Mouse (Mus musculus) gastrocnemius, adult 18-20 months (tissue): ENCODE results near the gene Mpp1. TPM values are rescaled to one million over a fixed set of nuclear protein-coding genes. Genes with fewer than 3 reads are reported as not detected.
"Not testable (repeated sequence)": the region's sequence is repeated elsewhere in the genome, so short reads cannot be mapped to it uniquely, and the experiment has no call there.

Experiments
- DNase-seq: peaks from one replicate; pipeline ENCODE4 v3.0.0; 2021; ENCODE audit warnings: low spot score
- long read RNA-seq, 2 experiments: library from polyadenylated mRNA; stranded (forward); transcript quantifications; one replicate each; pipeline ENCODE4 v2.0.0; 2021
- total RNA-seq, 2 experiments: library from RNA; stranded (reverse); gene quantifications; 2 replicates each; pipeline ENCODE4 v1.2.3; 2021

The Mpp1 gene
- total RNA-seq = 10 to 100 TPM; 10.4 to 11.8 TPM
- long read RNA-seq, experiment 1, transcript Mpp1-201 (12 exons, 2,525 nt) = major isoform, 6 of 8 reads
- long read RNA-seq, experiment 1, partial matches to known transcripts = 1 of 8 reads
- long read RNA-seq, experiment 1, other reads (novel, unspliced or antisense) = 1 of 8 reads
- long read RNA-seq, experiment 2, transcript Mpp1-201 (12 exons, 2,525 nt) = major isoform, 12 of 14 reads
- long read RNA-seq, experiment 2, partial matches to known transcripts = 1 of 14 reads
- long read RNA-seq, experiment 2, other reads (novel, unspliced or antisense) = 1 of 14 reads

GRCm38 (mm10) chrX:75130467-75131160, at the start of gene Mpp1:
Mpp1 (minus strand) TSS chrX:75131016.
- peak; percentile 74 for DNase-seq

- no peak for DNase-seq
Measured at GRCm38 (mm10) chrX:75163670-75164069, 32.9 kb upstream of the Mpp1 start, which contains the start of gene Smim9. Smim9 (minus strand) TSS chrX:75163770.

- peak; percentile 29 for DNase-seq
Measured at GRCm38 (mm10) chrX:75155576-75156243, 24.9 kb upstream of the Mpp1 start.

GRCm38 (mm10) chrX:75152249-75152648, 21.4 kb upstream of the Mpp1 start:
- DNase-seq = no peak

- DNase-seq = no peak
Measured at GRCm38 (mm10) chrX:75150304-75150703, 19.5 kb upstream of the Mpp1 start.

GRCm38 (mm10) chrX:75148414-75148813, 17.6 kb upstream of the Mpp1 start:
- DNase-seq = no peak

DNA sequence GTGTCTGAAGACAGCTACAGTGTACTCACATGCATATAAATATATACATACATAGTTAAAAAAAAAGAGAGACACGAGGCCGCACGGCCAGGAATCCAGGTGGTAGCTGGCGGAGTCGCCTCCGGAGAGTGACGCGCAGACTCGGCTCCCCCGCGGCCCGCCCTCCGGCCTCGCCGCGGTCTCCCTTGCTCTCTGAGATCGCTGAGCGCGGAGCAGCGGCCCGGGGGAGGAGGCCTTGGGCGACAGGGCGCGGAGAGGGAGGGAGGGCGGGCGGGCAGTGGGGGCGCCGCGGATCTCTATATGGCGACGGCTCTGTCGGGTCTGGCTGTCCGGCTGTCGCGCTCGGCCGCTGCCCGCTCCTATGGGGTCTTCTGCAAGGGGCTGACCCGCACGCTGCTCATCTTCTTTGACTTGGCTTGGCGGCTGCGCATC, 12.3 kb upstream of the Mpp1 start:
- DNase-seq = not testable (repeated sequence)

- no peak for DNase-seq
Measured at GRCm38 (mm10) chrX:75138182-75138581, 7.4 kb upstream of the Mpp1 start.

GRCm38 (mm10) chrX:75137729-75138128, 6.9 kb upstream of the Mpp1 start:
- DNase-seq = no peak

- DNase-seq = no peak
Measured at GRCm38 (mm10) chrX:75136938-75137337, 6.1 kb upstream of the Mpp1 start.

DNA sequence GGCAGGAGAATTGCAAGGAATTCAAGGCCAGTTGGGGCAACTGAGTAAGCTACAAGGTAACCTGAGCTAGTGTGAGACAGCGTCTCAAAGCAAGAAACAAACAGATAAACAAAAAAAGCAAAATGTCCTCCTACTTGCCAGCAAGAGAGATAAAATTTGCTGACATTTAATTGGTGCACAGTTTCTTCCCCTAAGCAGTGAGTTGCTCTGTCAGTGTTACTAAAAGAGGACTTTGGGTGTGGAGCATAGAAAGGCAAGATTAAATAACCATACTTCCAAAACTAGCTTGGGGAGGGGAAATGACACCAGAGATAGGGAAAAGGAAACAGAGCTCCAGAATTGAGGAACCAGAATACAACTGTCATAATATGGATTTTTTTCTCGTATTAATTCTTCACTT, 1.3 kb downstream of the Mpp1 start:
- DNase-seq = no peak

DNA sequence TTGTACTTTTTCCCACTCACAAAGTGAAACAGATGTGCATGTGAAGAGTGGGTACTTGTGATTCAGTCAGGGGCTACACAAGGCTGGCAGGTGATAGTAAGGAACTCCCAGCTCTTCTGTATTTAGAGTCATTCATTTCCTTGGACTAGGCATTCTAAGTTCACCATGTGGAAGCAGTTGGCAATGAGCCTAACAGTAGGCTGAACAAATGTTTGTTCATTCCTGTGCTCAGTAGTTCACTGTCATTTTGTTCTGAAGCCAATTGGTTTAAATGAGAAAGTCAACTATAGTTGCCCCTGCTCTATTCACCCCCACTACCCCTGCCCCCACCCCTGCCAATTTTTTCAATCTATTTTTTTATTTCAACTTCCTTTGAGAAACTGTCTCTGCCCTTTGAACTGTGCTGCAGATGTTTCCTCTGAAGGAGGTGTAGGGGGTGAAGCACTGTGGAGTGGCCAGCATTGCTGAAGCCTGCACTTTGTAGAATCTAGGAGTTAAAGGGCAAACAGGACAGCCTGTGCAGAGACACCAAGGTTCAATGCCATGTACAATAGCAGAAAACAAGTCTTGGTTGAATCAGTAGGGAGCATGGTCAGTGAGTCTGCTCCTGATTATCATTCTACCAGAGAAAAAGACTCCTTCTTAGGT, 2.4 kb downstream of the Mpp1 start:
- no peak for DNase-seq

GRCm38 (mm10) chrX:75126893-75127292, 3.9 kb downstream of the Mpp1 start:
- DNase-seq = no peak

DNA sequence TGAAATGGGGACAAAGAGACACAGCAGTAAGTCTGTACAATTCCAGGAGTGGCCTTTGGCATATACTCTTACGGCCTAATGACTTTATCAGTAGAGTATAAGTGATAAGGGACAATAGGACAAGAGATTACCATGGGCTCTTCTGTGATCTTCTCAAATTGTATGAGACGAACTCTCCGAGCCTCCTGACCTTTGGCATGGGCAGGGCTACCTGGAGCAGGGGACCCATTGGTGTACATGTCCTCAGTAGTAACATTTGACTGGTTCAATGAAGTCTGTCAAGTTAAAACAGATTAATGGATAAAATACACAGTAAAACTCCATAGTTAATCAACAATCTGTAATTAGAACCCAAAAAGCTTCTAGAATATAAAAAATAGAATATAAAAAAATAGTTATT, 5.2 kb downstream of the Mpp1 start:
- DNase-seq = no peak

- DNase-seq = no peak
Measured at GRCm38 (mm10) chrX:75115550-75115949, 15.3 kb downstream of the Mpp1 start.

GRCm38 (mm10) chrX:75102293-75102692, 28.5 kb downstream of the Mpp1 start:
- no peak for DNase-seq

- DNase-seq = no peak
Measured at GRCm38 (mm10) chrX:75098799-75099198, 32.0 kb downstream of the Mpp1 start.

DNA sequence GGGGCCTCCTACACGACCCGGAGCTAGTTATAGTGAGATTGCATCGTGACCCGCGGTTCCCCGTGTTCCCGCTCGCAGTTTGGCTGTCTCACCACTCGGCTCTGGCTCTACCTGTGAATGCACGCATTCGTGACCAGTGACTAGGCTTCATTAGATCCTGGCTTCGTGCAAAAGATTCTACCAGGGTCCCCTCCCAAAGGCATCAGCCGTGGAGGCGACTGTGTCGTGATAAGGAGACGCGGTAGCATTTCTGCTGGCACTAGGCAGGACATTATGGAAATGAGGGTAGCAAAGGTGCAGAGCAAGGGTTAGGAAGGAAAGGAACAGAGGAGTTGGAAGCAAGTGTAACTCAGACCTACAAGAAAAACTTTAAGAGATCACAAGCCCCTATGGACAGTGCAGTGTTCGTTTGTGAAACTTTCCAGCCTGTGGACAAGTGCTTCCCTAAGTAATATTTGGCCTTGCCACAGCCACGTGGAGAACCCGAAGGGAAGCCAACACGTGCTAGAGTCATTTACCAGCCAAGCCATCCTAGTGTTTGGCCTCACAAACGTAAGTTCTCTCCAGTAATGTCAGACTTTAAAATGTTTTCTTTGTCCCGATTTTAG, 34.5 kb downstream of the Mpp1 start:
- peak; percentile 4 for DNase-seq

- peak; percentile 90 for DNase-seq
Measured at GRCm38 (mm10) chrX:75095369-75096162, 35.2 kb downstream of the Mpp1 start, which contains the start of gene Dkc1. Dkc1 (plus strand) TSS chrX:75095854.

GRCm38 (mm10) chrX:75085654-75086053, 45.2 kb downstream of the Mpp1 start:
- no peak for DNase-seq
